Mouse (Mus musculus): ENCODE results near the gene Numa1.

DNA sequence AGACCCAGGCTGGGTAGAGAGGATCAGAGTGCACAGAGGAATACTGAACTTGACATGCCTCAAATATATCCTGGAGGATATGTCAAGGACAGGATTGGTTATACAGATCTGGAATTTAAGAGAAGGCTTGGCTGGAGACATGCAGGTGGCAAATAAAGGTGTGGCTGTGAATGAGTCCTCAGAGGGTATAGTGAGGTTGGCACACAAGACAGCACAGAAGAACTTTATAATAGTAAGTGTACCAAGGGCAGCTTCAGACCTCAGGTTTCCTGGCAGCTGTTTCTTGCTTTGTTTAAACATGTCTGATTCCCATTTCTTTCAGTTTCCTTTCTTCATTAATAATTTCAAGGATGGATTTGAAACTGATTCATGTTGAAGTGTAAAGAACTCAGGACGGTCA lies 1.4 kb upstream of the Numa1 start:
- TF ChIP-seq POLR2A (IDR thresholded peaks at IDR 0.05; ENCODE audit: insufficient read depth, low read length) (no peak), CTCF (IDR thresholded peaks at IDR 0.05; ENCODE audit: low read depth, low read length) (no peak)
